Mouse (Mus musculus): ENCODE data around the gene Thsd7b.

GRCm38 (mm10) chr1:129538970-129539369 lies 265.9 kb downstream of the Thsd7b start:
- no peak for TF ChIP-seq CTCF (IDR thresholded peaks at IDR 0.05; ENCODE audit: borderline replicate concordance, insufficient read depth, low read length)
- TF ChIP-seq POLR2A (IDR thresholded peaks at IDR 0.05; ENCODE audit: low read depth, low read length), result no peak

All from embryonic fibroblast, embryonic 13.5 days (primary cell).